Mouse (Mus musculus) layer of hippocampus, adult 11-12 months (tissue): ENCODE measurements around the gene Plcb3.

ENCODE experiments used
- DNase-seq: peaks from one replicate; pipeline ENCODE4 v3.0.0; 2022; ENCODE audit warnings: low spot score

The Plcb3 gene

DNA sequence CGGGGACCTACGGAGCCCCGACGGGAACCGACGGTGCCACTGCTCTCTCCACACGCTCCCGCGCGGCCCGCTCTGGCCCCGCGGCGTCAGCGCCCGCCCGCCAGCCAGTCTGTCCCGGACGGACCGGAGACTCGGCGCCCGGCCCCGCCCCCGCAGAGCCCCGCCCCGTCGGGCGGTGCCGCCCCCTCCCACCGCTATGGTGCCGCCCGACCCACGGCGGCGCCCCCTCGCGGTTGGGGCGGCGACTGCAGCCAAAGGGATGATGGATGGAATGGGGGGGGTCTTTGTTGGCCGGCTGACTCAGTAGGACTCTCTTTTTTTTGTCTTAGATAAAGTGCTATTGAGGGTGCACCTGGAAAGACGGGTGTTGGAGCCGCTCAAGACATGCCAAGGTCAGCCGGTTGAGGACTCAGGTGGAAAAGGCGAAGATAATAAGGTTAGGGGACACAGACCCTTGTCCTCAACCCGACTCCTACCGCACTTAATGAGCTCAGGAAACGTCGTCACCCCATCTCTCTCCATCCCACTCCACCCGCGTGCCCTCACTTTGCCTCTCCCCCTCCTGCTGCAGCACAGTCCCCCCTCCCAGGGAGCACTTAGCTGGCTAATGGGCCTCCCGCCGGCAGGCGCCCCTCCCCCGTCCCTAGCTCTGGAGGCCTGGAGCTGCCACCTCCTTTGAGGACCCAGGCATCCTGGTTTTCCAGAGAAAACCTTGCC lies 6.4 kb downstream of the Plcb3 start:
- no peak for DNase-seq

DNA sequence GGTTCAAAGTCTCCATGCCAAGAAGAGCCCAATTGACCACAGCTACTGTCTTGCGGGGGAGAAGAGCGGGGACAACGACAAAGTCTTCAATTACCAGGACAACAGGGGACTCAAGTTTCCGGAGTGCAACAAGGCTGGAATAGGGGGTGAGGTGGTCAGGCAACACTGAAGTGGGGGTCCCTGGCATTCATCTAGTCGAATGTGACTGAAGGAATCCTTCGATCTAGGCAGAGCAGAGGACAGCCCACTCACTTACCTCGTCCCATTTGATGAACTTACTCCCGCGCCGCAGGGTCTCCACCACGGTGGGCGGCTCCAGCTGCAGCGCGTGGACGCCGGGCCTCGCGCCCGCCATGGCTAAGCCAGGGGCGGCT lies 7.0 kb downstream of the Plcb3 start:
- DNase-seq: no peak

DNA sequence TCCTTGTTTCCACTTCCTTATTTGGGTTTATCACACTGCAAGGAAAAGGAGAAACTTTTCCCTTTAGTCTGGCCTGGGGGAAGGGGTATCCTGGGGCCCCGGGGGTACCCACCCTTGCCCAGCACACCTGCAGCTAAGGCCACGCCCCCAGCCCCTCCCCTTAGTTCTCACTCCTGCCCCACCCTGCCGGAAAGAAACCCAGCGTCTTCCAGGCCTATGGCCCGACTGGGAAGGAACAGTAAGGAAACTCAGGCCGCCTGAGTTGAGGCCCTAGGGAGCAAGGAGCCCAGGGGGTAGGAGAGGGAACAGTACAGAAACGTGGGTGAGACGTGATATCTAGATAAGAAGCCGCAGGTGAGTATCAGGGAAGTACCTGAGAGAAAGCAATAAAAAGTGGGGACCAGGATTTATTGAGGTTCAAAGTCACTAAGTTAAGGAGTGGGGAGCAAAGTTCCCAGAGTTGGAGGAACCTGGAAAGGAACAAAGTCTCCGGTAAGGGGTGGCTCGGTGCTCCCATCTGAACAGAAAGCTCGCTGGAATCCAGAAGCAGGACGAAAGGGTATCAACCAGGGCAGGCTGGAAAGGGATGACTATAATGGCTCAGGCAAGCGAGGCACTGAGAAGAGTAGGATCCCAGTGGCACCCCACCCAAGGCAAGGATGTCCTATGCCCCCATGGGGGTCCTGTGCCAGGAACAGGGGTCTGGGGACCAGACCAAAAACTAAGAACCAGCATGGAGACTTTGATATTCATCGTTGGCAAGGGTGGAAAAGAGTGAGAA lies 7.6 kb downstream of the Plcb3 start:
- no peak for DNase-seq

DNA sequence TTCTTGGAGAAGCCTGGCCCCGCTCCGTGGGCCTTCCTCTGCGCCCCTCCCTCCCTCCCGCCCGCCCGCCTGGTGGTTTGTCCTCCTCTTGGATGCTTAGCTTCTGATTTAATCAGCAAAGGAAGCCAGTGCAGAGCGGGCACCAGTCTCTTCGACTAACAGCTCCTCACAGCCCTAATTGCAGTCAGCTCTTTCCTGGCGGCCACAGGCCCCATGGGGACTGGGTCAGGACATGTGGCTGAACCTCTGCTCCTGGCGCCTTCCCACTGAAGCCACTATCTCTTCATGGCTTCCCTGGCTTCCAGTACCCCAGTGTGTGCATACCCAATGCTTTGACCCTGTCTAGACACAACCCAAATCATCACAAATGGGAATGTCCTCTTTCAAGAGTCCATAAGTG lies 19.8 kb downstream of the Plcb3 start:
- no peak for DNase-seq

DNA sequence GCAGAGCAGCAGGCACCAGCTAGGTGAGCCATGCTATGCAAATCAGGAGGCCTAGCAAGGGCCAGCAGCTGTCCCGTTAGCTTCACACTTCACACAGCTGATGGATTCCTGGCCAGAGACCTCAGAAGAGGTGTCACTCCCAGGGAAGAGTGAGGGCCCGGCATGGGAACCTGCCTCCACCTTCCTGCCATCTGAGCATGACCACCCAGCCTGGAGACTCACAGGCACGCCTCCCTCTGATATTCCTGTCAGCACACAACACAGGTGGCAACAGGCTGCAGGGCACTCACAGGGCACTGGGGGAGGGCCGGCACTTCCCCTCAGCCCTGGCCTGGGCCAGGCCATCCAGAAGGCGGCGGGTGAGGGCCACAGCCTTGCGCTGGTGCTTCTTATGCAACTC lies 20.8 kb downstream of the Plcb3 start:
- DNase-seq: no peak

DNA sequence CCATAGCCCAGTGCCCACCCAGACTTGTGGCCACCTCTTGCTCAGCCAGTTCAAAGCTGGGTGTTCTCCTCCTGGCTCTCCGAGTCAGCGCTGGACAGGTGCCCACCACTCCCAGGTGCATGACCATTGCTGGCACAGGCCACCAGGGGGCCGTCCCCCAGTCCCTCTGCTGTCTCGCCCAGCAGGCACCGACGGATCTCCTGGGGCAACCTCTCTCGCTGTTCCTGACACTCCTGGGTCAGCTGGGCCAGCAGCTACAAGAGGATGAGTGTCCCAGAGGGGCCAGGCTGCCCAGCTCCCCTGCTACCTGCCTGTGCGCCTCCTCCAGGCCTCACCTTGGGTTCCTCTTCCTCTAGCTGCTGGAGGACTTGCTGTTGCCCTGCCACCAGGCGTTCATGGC lies 22.2 kb downstream of the Plcb3 start:
- DNase-seq: no peak

DNA sequence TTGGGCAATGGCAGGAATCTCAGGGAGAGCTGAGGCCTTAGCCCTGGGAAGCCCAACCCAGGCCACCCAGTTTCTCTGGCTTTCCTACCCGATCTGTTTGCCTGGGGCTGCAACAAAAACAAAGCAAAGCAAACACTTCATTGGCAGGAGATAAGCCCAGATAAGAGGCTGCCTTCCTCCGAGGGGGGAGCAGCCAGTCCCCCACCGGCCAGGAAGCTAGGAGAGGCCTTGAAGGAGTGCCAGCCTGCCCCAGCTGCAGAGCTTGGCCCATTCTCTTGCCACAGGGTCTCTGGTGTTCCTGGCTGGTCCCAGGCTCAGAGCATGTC lies 23.6 kb downstream of the Plcb3 start:
- no peak for DNase-seq

DNA sequence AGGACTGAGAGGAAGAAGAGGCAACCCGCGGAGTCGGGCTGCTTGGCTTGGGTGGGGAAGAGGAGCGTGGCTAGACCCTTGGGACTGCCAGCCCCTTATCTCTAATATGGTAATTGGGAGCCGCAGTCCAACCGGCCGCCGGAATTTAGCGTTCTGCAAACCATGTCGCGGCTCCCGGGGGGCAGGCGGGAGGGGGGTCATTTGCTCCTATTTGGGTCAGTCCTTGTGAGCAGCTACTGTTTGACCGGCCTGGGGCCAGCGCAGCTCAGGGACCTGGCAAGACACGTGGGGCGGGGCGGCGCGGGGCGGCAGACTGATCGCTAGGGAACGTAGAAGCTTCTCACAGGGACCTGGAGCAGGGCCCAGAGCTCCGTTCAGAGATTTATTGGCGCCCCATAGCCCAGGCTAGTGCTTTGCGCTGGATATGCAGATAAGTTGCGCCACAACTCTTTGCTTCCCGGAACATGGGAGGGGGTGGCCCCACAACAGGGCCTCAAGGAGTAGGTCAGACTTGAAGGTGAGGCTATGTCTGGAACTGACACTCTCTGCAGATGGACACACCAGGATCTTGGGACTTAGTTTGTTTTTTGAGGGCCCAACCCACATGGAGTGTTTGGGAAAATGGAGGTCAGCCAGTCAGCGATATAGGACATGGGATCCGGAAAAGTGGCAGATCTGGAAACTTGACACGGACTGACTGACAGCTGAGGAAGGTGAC lies 24.1 kb downstream of the Plcb3 start:
- peak; percentile 76 for DNase-seq

DNA sequence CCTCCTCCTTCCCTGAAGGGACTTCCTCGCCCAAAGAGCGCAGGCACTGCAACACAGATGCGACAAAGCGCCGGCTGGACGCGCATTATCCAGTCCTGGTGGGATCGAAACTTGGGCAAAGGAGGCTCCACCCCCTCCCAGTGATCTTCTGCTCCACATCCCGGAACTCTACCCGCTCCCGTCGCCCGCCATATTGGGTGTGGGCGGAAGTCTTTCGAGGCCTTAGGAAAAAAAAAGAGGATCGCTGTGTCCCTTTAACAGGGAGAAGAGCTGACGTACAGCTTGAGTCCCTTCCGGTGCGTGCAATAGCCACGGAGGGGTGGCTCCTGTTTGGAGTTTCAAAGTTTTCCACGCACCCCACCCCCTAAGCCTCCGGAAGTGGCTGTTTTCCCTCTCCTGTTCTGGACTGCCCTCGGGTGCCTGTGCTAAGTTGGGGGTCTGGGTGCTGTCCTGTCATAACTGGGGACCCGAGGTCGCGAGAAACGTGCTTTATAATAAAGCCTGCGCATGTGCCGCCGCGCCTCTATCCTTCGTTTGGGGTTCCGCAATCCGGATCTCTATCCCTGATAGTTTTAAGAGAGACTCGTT lies 24.8 kb downstream of the Plcb3 start:
- DNase-seq: peak; percentile 95

DNA sequence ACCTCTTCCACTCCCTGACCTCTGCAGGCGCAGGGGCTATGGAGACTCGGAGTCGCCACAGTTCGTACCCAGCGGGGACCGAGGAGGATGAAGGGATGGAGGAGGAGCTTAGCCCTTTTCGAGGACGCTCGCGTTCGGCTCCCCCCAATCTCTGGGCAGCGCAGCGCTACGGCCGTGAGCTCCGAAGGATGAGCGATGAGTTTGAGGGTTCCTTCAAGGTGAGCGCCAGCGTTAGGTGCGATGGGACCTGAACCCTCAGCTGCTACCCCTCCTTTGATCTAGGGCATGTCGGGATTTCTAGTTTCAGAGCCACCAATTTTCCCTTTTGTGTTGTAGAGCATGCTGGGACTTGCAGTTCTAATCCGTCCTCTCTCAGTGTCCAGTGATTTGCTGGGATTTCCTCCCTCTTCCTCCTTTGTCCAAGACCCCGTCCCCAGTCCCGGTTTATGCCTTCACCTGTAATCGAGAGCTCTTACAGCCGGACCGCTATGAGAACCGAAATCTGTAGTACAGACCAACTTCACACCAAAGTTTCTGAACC lies 25.6 kb downstream of the Plcb3 start:
- DNase-seq: peak; percentile 57

DNA sequence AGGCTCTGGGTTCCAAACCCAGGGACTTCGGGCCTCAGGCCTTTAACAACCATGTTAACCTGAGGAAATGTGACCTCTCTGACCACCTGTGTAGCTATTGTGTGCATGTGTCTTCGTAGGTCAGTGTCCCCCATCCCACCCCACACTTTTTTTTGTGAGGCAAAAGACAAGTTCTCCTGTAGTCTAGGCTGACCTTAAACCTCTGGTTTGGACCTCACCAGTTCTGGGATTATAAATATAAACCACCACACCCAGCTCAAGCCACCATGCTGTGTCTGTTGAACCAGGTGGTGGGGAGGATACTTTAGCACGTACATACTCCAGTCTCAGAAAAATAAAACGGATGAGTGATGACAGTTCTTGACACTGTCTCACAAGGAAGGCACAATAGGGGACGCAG lies 26.3 kb downstream of the Plcb3 start:
- DNase-seq: no peak

DNA sequence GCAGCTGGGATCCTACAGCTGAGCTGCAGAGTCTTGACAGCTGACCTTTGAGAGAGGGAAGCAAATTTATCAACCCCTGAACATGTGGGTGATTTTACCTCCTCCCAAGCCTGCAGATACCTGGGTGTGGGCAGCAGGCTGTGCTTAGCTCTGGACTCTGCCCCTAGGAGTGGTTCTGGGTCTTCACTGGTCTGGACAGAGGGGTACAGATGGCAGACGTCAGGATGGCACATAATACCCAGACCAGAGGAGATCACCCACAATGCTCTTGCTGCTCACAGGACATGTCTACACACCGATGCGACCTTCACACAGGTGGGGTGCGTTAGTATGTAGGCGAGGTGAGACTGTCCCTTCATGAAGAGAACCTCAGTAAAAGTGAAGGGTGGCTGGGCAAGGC lies 26.7 kb downstream of the Plcb3 start:
- DNase-seq: no peak

DNA sequence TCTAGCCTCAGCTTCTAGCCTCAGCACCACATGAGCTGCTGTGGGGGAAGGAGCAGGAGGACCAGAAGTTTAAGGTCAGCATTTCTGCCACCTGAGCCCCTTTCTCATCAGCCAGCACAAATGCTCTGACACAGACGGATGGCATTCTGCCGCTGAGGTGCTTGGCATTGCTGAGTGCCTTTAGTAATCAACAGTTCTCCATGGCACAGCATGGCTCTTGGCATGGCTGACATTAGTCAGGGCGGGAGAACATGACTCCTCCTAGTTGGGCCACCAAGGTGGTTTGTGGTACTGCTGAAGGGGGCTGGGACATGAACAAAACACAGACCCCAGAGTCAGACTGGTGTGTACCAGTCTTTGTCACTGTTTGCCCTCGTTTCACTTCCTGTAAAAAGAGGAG lies 28.1 kb downstream of the Plcb3 start:
- no peak for DNase-seq

DNA sequence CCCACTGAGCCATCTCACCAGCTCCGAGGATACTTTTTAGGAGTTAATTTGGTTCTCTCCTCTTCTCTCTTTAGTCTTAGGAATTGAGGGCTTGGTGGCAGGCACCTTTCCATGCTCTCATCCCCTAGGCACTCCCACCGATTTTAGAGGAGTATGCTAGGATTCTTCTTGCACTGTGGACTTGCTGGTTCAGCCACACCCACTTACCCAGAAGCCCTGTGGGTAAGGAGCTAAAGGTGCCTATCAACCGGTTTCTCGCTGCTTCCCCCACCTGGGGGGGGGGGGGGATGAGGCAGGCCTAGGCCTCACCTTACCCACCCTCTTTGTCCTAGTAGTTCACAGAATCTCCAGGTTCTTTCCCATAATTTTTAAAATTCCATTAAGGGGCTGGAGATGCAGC lies 28.5 kb downstream of the Plcb3 start:
- DNase-seq: no peak

DNA sequence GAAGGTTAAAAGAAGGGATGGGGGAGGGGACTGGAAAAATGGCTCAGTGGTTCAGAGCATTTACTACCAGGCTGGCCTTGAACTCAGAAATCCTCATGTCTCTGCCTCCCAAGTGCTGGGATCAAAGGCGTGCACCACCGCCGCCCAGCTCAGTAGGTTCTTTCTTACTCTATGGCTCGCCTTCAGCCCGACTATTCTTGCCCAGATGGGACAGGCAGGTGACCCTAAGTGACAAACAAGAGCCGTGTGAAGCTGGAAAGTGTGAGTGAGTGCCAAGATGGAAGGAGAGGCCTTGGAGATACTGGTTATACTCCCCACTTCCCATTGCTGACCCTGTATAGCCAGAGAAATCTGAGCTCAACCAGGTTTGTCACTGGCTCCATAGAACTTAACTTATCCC lies 32.6 kb downstream of the Plcb3 start:
- DNase-seq: no peak

DNA sequence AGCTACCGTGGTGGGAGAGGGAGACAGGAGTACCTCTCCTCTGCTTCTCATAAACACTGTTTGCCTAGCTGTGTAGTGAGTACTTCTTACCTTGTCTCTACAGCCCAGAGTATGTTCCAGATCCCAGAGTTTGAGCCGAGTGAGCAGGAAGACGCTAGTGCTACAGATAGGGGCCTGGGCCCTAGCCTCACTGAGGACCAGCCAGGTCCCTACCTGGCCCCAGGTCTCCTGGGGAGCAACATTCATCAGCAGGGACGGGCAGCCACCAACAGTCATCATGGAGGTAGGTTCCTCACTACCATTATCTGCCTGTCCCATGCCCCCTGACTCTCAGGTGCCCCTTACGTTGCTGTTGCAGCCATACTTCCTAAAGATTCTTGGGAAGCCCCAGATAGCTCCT lies 33.5 kb downstream of the Plcb3 start:
- DNase-seq: no peak

DNA sequence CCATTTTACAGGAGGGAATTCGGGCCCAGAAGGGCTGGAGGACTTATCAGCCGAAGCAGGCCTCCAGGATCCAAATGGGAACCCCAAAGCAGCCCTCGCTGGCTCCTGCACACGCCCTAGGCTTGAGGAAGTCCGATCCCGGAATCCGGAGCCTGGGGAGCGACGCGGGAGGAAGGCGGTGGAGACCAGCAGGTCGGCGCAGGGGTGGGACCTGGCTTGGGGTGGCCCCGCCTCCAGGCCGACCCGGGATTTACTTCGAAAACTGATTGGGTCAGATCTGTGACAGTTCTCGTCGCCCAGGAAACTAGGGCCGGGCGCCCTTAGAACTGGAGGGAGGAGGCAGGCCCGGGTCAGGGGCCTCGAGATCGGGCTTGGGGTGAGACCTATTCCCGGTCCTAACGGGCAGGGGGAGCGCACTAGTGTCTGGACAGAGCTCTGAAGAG lies 34.0 kb downstream of the Plcb3 start, which contains the start of gene Gpr137:
TSS of gene Gpr137 (minus strand) at position 232 of the 443 bp plus-strand sequence.
- peak; percentile 96 for DNase-seq

DNA sequence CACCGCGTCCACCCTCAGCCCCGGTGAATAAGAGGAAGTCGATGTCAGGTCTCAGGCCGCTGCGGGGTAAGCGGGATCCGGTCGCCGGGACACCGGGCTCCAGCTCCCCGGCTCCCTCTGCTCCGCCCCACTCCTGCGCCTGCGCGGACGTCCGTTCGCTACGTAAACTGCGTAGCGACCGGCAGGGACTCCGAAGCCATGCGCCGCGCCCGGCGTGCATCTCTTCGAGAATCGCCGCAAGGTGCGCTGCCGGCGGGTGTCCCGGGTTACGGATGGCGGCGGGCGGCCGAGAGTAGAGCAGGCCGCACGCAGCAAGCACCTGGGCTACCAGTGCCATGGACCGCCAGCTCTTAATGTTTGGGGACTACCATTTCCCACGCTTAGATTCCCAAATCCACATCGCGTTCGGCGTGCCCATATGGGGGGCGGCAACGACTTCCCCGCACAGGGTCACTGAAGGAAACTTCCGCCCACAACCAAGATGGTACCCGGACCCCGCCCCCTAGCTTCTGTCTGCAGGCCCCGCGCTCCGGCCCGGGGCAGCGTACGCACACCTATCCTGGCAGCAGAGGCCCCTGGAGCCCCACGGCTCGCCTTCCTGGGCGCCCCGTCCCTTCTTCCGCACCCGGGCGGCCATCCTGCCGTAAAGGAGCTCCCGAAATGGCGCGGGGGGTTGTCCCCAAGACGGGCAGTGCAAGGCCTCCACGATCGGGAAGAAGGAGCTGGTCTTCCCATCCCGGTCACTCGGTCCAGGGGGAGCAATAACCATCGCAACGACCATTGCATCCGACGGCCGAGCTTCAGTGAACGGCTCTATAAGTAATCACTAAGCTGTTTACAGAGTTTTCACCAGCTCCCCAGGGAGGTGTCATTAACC lies 34.7 kb downstream of the Plcb3 start, which contains the start of gene Bad:
TSS of gene Bad (plus strand) at position 490 of the 877 bp plus-strand sequence.
- peak; percentile 93 for DNase-seq

DNA sequence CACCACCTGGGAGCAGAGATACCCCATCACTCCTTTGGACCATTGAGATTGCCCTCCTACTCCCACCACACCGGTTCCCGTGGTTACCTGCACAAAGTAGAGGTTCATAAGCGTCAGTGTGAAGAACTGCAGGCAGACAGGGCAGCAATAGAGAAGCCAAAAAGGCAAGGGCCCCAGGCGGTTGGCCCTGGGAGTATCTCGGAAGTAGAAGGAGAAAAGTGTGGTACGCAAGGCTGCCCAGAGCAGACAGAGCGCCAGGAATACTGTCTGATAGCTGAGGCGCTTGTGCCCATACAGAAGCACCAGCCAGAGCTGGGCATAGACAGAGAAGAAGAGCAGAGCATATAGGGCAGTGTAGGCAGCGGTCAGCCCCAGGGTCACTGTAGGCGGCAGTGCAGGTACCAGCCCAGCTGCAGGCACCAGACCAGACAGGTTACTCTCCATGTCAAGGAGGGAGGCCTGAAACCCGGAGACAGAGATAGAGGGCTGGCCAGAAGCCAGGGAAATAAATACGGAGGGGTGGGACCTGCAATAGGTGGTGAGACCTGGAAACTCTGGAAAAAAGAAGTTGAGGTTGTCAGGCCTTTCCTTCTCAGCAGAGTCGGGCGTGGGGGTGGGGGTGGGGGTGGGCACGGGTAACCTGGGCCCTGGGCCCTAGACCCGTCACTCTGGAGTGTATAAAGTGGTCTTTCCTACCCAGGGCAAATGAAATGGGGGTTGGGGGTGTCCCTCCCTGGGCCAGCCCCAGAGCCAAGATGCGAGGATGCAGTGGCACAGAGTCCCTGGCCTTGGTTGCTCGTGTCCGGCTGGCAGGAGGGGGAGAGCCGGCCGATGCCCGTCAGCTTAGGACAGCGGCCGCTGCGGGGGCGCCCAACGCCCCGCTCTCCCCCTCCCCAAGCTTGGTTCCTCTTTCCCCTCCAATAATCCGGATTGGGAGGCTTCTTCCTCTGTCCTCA lies 35.6 kb downstream of the Plcb3 start:
- DNase-seq: no peak
